Mouse (Mus musculus): Measurements from ENCODE around the gene Spen. TPM values are rescaled to one million over a fixed set of nuclear protein-coding genes. Genes with fewer than 3 reads are reported as not detected.

Spen gene
- polyA plus RNA-seq, 1 experiment from 2014 or later = 18.9 TPM

- H3K9me3 ChIP-seq = no peaks in the 10 kb centered on the region
- H3K9ac ChIP-seq (replicated peaks) = no peak overlapping the region
- peaks cover 17% of the 10 kb centered on the region for H3K4me1 ChIP-seq
- no peaks in the 10 kb centered on the region for H3K27me3 ChIP-seq
- ATAC-seq (replicated peaks) = no peak
- peaks cover 31% of the 10 kb centered on the region for H3K36me3 ChIP-seq
- no peak overlapping the region for H3K4me3 ChIP-seq
- 76% methylated on average over 14 of the region's 14 CpGs for WGBS
- no peak overlapping the region for H3K27ac ChIP-seq (replicated peaks)
- no peak overlapping the region for H3K4me2 ChIP-seq (replicated peaks)
Measured at GRCm38 (mm10) chr4:141454581-141455350, 83.6 kb downstream of the Spen start.

GRCm38 (mm10) chr4:141451916-141452450, 86.4 kb downstream of the Spen start:
- Histone ChIP-seq H3K9ac (replicated peaks) (no peak overlapping the region), H3K9me3 (no peaks in the 10 kb centered on the region), H3K4me3 (no peak overlapping the region), H3K36me3 (peaks cover 57% of the 10 kb centered on the region), H3K4me2 (replicated peaks) (no peak overlapping the region), H3K27me3 (no peaks in the 10 kb centered on the region), H3K4me1 (0 out of 2 replicates have a peak, but pooled peaks cover 4% of the 10 kb centered on the region), H3K27ac (replicated peaks) (no peak overlapping the region)
- ATAC-seq (replicated peaks) = no peak
- WGBS = 93% methylated on average over 9 of the region's 9 CpGs

GRCm38 (mm10) chr4:141451251-141451650, 87.1 kb downstream of the Spen start:
- Histone ChIP-seq H3K36me3 (peaks cover 58% of the 10 kb centered on the region), H3K4me2 (replicated peaks) (no peak overlapping the region), H3K27me3 (no peaks in the 10 kb centered on the region), H3K9ac (replicated peaks) (no peak overlapping the region), H3K4me1 (peaks cover 10% of the 10 kb centered on the region), H3K9me3 (no peaks in the 10 kb centered on the region), H3K27ac (replicated peaks) (no peak overlapping the region), H3K4me3 (no peak overlapping the region)
- no peak for ATAC-seq (replicated peaks)
- 90% methylated on average over 2 of the region's 2 CpGs for WGBS

- 72% methylated on average over 7 of the region's 7 CpGs for WGBS
- H3K9ac ChIP-seq (replicated peaks) = no peak overlapping the region
- H3K4me2 ChIP-seq (replicated peaks) = 0 out of 2 replicates have a peak overlapping the region, but pooled peaks have one; percentile 80
- no peak overlapping the region for H3K27ac ChIP-seq (replicated peaks)
- peaks cover 37% of the 10 kb centered on the region for H3K36me3 ChIP-seq
- H3K4me3 ChIP-seq = no peak overlapping the region
- ATAC-seq (replicated peaks) = no peak
- H3K9me3 ChIP-seq = no peaks in the 10 kb centered on the region
- H3K27me3 ChIP-seq = no peaks in the 10 kb centered on the region
- H3K4me1 ChIP-seq = peaks cover 25% of the 10 kb centered on the region
Measured at GRCm38 (mm10) chr4:141446211-141446610, 92.2 kb downstream of the Spen start.

- H3K9ac ChIP-seq (replicated peaks) = peak overlapping the region; percentile 88
- peak overlapping the region; percentile 80 for H3K4me2 ChIP-seq (replicated peaks)
- ATAC-seq (replicated peaks) = no peak
- no peaks in the 10 kb centered on the region for H3K27me3 ChIP-seq
- H3K27ac ChIP-seq (replicated peaks) = 0 out of 2 replicates have a peak overlapping the region, but pooled peaks have one; percentile 83
- H3K36me3 ChIP-seq = peaks cover 32% of the 10 kb centered on the region
- peak overlapping the region; percentile 79 for H3K4me3 ChIP-seq
- peaks cover 25% of the 10 kb centered on the region for H3K4me1 ChIP-seq
- H3K9me3 ChIP-seq = no peaks in the 10 kb centered on the region
- 16% methylated on average over 14 of the region's 14 CpGs for WGBS
Measured at GRCm38 (mm10) chr4:141445328-141445720, 93.1 kb downstream of the Spen start.

GRCm38 (mm10) chr4:141444451-141445327, 93.7 kb downstream of the Spen start, which contains the start of gene Zbtb17:
TSS of gene Zbtb17 (plus strand) at chr4:141444654.
- Histone ChIP-seq H3K4me1 (peaks cover 25% of the 10 kb centered on the region), H3K9me3 (no peaks in the 10 kb centered on the region), H3K27me3 (no peaks in the 10 kb centered on the region), H3K36me3 (peaks cover 26% of the 10 kb centered on the region), H3K4me3 (peak within 1 kb of the TSS; percentile 79), H3K27ac (replicated peaks) (peak within 1 kb of the TSS; percentile 83), H3K9ac (replicated peaks) (peak within 1 kb of the TSS; percentile 88), H3K4me2 (replicated peaks) (peak within 1 kb of the TSS; percentile 80)
- ATAC-seq (replicated peaks) = peak; percentile 94
- WGBS = under 1% methylated on average over 88 of the region's 102 CpGs

GRCm38 (mm10) chr4:141443641-141444429, 94.6 kb downstream of the Spen start:
- Histone ChIP-seq H3K9ac (replicated peaks) (peak overlapping the region; percentile 88), H3K9me3 (no peaks in the 10 kb centered on the region), H3K4me2 (replicated peaks) (peak overlapping the region; percentile 52), H3K4me3 (peak overlapping the region; percentile 79), H3K4me1 (peaks cover 25% of the 10 kb centered on the region), H3K27ac (replicated peaks) (no peak overlapping the region), H3K27me3 (no peaks in the 10 kb centered on the region), H3K36me3 (peaks cover 17% of the 10 kb centered on the region)
- ATAC-seq (replicated peaks) = no peak
- WGBS = 52% methylated on average over 11 of the region's 11 CpGs

GRCm38 (mm10) chr4:141440877-141441276, 97.5 kb downstream of the Spen start:
- Histone ChIP-seq H3K9ac (replicated peaks) (no peak overlapping the region), H3K27ac (replicated peaks) (no peak overlapping the region), H3K36me3 (no peaks in the 10 kb centered on the region), H3K4me3 (no peak overlapping the region), H3K4me2 (replicated peaks) (no peak overlapping the region), H3K9me3 (no peaks in the 10 kb centered on the region), H3K27me3 (no peaks in the 10 kb centered on the region), H3K4me1 (peaks cover 15% of the 10 kb centered on the region)
- ATAC-seq (replicated peaks) = no peak

- Histone ChIP-seq H3K4me3 (no peak overlapping the region), H3K36me3 (no peaks in the 10 kb centered on the region), H3K4me1 (peaks cover 6% of the 10 kb centered on the region), H3K9ac (replicated peaks) (no peak overlapping the region), H3K4me2 (replicated peaks) (no peak overlapping the region), H3K27ac (replicated peaks) (no peak overlapping the region), H3K27me3 (no peaks in the 10 kb centered on the region), H3K9me3 (no peaks in the 10 kb centered on the region)
- WGBS = 86% methylated on average over 12 of the region's 12 CpGs
- ATAC-seq (replicated peaks) = no peak
Measured at GRCm38 (mm10) chr4:141439083-141439803, 99.2 kb downstream of the Spen start.

- no peaks in the 10 kb centered on the region for H3K4me1 ChIP-seq
- no peaks in the 10 kb centered on the region for H3K9me3 ChIP-seq
- no peaks in the 10 kb centered on the region for H3K36me3 ChIP-seq
- no peak within 1 kb of the TSS for H3K9ac ChIP-seq (replicated peaks)
- H3K4me2 ChIP-seq (replicated peaks) = no peak within 1 kb of the TSS
- H3K4me3 ChIP-seq = no peak within 1 kb of the TSS
- no peak within 1 kb of the TSS for H3K27ac ChIP-seq (replicated peaks)
- no peaks in the 10 kb centered on the region for H3K27me3 ChIP-seq
- WGBS = 91% methylated on average over 1 of the region's 1 CpGs
- ATAC-seq (replicated peaks) = no peak
Measured at GRCm38 (mm10) chr4:141435974-141436373, 102.4 kb downstream of the Spen start, which contains the start of gene Srarp. TSS of gene Srarp (minus strand) at chr4:141436105.

- Histone ChIP-seq H3K27ac (replicated peaks) (no peak overlapping the region), H3K4me2 (replicated peaks) (no peak overlapping the region), H3K9me3 (no peaks in the 10 kb centered on the region), H3K9ac (replicated peaks) (no peak overlapping the region), H3K4me1 (no peaks in the 10 kb centered on the region), H3K4me3 (no peak overlapping the region), H3K27me3 (no peaks in the 10 kb centered on the region), H3K36me3 (no peaks in the 10 kb centered on the region)
- no peak for ATAC-seq (replicated peaks)
- 83% methylated on average over 18 of the region's 18 CpGs for WGBS
Measured at GRCm38 (mm10) chr4:141433191-141433590, 105.2 kb downstream of the Spen start.
